Mouse (Mus musculus): ENCODE measurements around the gene Agpat3. TPM values are rescaled to one million over a fixed set of nuclear protein-coding genes. Genes with fewer than 3 reads are reported as not detected.

The Agpat3 gene
- polyA plus RNA-seq, 1 experiment from 2014 or later, result 54.9 TPM

- H3K9ac ChIP-seq, result no peak overlapping the region
- no peak overlapping the region for H3K4me3 ChIP-seq
- ATAC-seq (ENCODE audit: low FRiP score, low read depth), result no peak
- no peaks in the 10 kb centered on the region for H3K27me3 ChIP-seq
- no peak overlapping the region for H3K4me2 ChIP-seq (replicated peaks)
- 94% methylated on average over 5 of the region's 5 CpGs for WGBS
- peaks cover 3% of the 10 kb centered on the region; the same call in 1 of the 2 replicates for H3K36me3 ChIP-seq
- no peak overlapping the region for H3K27ac ChIP-seq
- peaks cover 6% of the 10 kb centered on the region for H3K4me1 ChIP-seq
- no peaks in the 10 kb centered on the region for H3K9me3 ChIP-seq
These were observed 114.0 kb downstream of the Agpat3 start for GRCm38 (mm10) chr10:78238297-78238696.

- Histone ChIP-seq H3K9ac (no peak overlapping the region), H3K4me2 (replicated peaks) (no peak overlapping the region), H3K4me1 (peaks cover under 1% of the 10 kb centered on the region), H3K27me3 (no peaks in the 10 kb centered on the region), H3K27ac (no peak overlapping the region), H3K36me3 (peaks cover 3% of the 10 kb centered on the region; the same call in 1 of the 2 replicates), H3K9me3 (no peaks in the 10 kb centered on the region), H3K4me3 (no peak overlapping the region)
- WGBS, result 87% methylated on average over 6 of the region's 6 CpGs
- ATAC-seq (ENCODE audit: low FRiP score, low read depth), result no peak
These were observed 114.5 kb downstream of the Agpat3 start for GRCm38 (mm10) chr10:78237809-78238208.

GRCm38 (mm10) chr10:78236885-78237629 lies 115.2 kb downstream of the Agpat3 start:
- Histone ChIP-seq H3K9me3 (no peaks in the 10 kb centered on the region), H3K27me3 (no peaks in the 10 kb centered on the region), H3K4me1 (no peaks in the 10 kb centered on the region), H3K4me2 (replicated peaks) (no peak overlapping the region), H3K9ac (no peak overlapping the region), H3K36me3 (peaks cover 3% of the 10 kb centered on the region; the same call in 1 of the 2 replicates), H3K27ac (no peak overlapping the region), H3K4me3 (no peak overlapping the region)
- no peak for ATAC-seq (ENCODE audit: low FRiP score, low read depth)
- 52% methylated on average over 8 of the region's 8 CpGs for WGBS

GRCm38 (mm10) chr10:78233756-78234155 lies 118.5 kb downstream of the Agpat3 start:
- Histone ChIP-seq H3K27me3 (no peaks in the 10 kb centered on the region), H3K36me3 (peaks cover 24% of the 10 kb centered on the region)
- no peak for ATAC-seq (ENCODE audit: low FRiP score, low read depth)

GRCm38 (mm10) chr10:78233161-78233560 lies 119.1 kb downstream of the Agpat3 start:
- Histone ChIP-seq H3K4me1 (no peaks in the 10 kb centered on the region), H3K9me3 (no peaks in the 10 kb centered on the region), H3K4me3 (no peak overlapping the region), H3K27ac (no peak overlapping the region), H3K9ac (no peak overlapping the region), H3K36me3 (peaks cover 28% of the 10 kb centered on the region), H3K27me3 (no peaks in the 10 kb centered on the region), H3K4me2 (replicated peaks) (no peak overlapping the region)
- 91% methylated on average over 5 of the region's 5 CpGs for WGBS
- ATAC-seq (ENCODE audit: low FRiP score, low read depth), result no peak

More at GRCm38 (mm10) chr10:78233756-78234155, 118.5 kb downstream of the Agpat3 start:
- H3K4me1 ChIP-seq, result no peaks in the 10 kb centered on the region
- 90% methylated on average over 6 of the region's 6 CpGs for WGBS
- H3K4me2 ChIP-seq (replicated peaks), result no peak overlapping the region
- no peak overlapping the region for H3K27ac ChIP-seq
- no peak overlapping the region for H3K9ac ChIP-seq
- H3K9me3 ChIP-seq, result no peaks in the 10 kb centered on the region
- H3K4me3 ChIP-seq, result no peak overlapping the region

GRCm38 (mm10) chr10:78232301-78232980 lies 119.8 kb downstream of the Agpat3 start:
- no peak overlapping the region for H3K27ac ChIP-seq
- H3K4me1 ChIP-seq, result no peaks in the 10 kb centered on the region
- no peaks in the 10 kb centered on the region for H3K9me3 ChIP-seq
- no peak overlapping the region for H3K9ac ChIP-seq
- peaks cover 32% of the 10 kb centered on the region for H3K36me3 ChIP-seq
- WGBS, result 86% methylated on average over 4 of the region's 4 CpGs
- H3K4me3 ChIP-seq, result no peak overlapping the region
- no peak for ATAC-seq (ENCODE audit: low FRiP score, low read depth)
- H3K27me3 ChIP-seq, result no peaks in the 10 kb centered on the region
- H3K4me2 ChIP-seq (replicated peaks), result no peak overlapping the region

- peaks cover 53% of the 10 kb centered on the region for H3K36me3 ChIP-seq
- no peaks in the 10 kb centered on the region for H3K27me3 ChIP-seq
- ATAC-seq (ENCODE audit: low FRiP score, low read depth), result no peak
- no peaks in the 10 kb centered on the region for H3K4me1 ChIP-seq
- no peak overlapping the region for H3K27ac ChIP-seq
- 86% methylated on average over 5 of the region's 5 CpGs for WGBS
- no peaks in the 10 kb centered on the region for H3K9me3 ChIP-seq
- H3K4me3 ChIP-seq, result no peak overlapping the region
- no peak overlapping the region for H3K9ac ChIP-seq
- no peak overlapping the region for H3K4me2 ChIP-seq (replicated peaks)
These were observed 123.7 kb downstream of the Agpat3 start for GRCm38 (mm10) chr10:78228560-78228928.

GRCm38 (mm10) chr10:78227875-78228559 lies 124.3 kb downstream of the Agpat3 start:
- ATAC-seq (ENCODE audit: low FRiP score, low read depth), result no peak
- peaks cover 55% of the 10 kb centered on the region for H3K36me3 ChIP-seq
- WGBS, result 83% methylated on average over 8 of the region's 8 CpGs

GRCm38 (mm10) chr10:78224136-78224535 lies 128.2 kb downstream of the Agpat3 start:
- H3K36me3 ChIP-seq, result peaks cover 76% of the 10 kb centered on the region
- no peaks in the 10 kb centered on the region for H3K27me3 ChIP-seq
- WGBS, result 86% methylated on average over 6 of the region's 6 CpGs
- no peaks in the 10 kb centered on the region for H3K9me3 ChIP-seq
- H3K4me2 ChIP-seq (replicated peaks), result no peak overlapping the region
- H3K4me3 ChIP-seq, result no peak overlapping the region
- no peak overlapping the region for H3K9ac ChIP-seq
- no peak for ATAC-seq (ENCODE audit: low FRiP score, low read depth)
- H3K4me1 ChIP-seq, result no peaks in the 10 kb centered on the region
- H3K27ac ChIP-seq, result no peak overlapping the region

More at GRCm38 (mm10) chr10:78227875-78228559, 124.3 kb downstream of the Agpat3 start:
- Histone ChIP-seq H3K9ac (no peak overlapping the region), H3K4me1 (no peaks in the 10 kb centered on the region), H3K4me3 (no peak overlapping the region), H3K27ac (no peak overlapping the region), H3K4me2 (replicated peaks) (no peak overlapping the region), H3K27me3 (no peaks in the 10 kb centered on the region), H3K9me3 (no peaks in the 10 kb centered on the region)

- H3K9ac ChIP-seq, result no peak overlapping the region
- H3K4me2 ChIP-seq (replicated peaks), result no peak overlapping the region
- WGBS, result 88% methylated on average over 4 of the region's 4 CpGs
- no peak overlapping the region for H3K27ac ChIP-seq
- H3K9me3 ChIP-seq, result no peaks in the 10 kb centered on the region
- H3K4me1 ChIP-seq, result no peaks in the 10 kb centered on the region
- no peak for ATAC-seq (ENCODE audit: low FRiP score, low read depth)
- no peak overlapping the region for H3K4me3 ChIP-seq
- no peaks in the 10 kb centered on the region for H3K27me3 ChIP-seq
- peaks cover 75% of the 10 kb centered on the region for H3K36me3 ChIP-seq
These were observed 129.4 kb downstream of the Agpat3 start for GRCm38 (mm10) chr10:78222908-78223307.

GRCm38 (mm10) chr10:78221315-78221714 lies 131.0 kb downstream of the Agpat3 start:
- ATAC-seq (ENCODE audit: low FRiP score, low read depth), result no peak
- H3K4me3 ChIP-seq, result no peak overlapping the region
- no peaks in the 10 kb centered on the region for H3K4me1 ChIP-seq
- H3K27me3 ChIP-seq, result no peaks in the 10 kb centered on the region
- H3K9me3 ChIP-seq, result no peaks in the 10 kb centered on the region
- H3K4me2 ChIP-seq (replicated peaks), result no peak overlapping the region
- H3K27ac ChIP-seq, result no peak overlapping the region
- no peak overlapping the region for H3K9ac ChIP-seq
- H3K36me3 ChIP-seq, result peaks cover 78% of the 10 kb centered on the region
- 94% methylated on average over 7 of the region's 7 CpGs for WGBS

- no peak overlapping the region for H3K4me2 ChIP-seq (replicated peaks)
- ATAC-seq (ENCODE audit: low FRiP score, low read depth), result no peak
- H3K4me3 ChIP-seq, result no peak overlapping the region
- H3K27ac ChIP-seq, result no peak overlapping the region
- no peaks in the 10 kb centered on the region for H3K4me1 ChIP-seq
- H3K9ac ChIP-seq, result no peak overlapping the region
- no peaks in the 10 kb centered on the region for H3K9me3 ChIP-seq
- H3K36me3 ChIP-seq, result peaks cover 88% of the 10 kb centered on the region
- no peaks in the 10 kb centered on the region for H3K27me3 ChIP-seq
- 88% methylated on average over 1 of the region's 1 CpGs for WGBS
These were observed 132.8 kb downstream of the Agpat3 start for GRCm38 (mm10) chr10:78219528-78219927.
